Mouse (Mus musculus) forebrain, embryonic 16.5 days (tissue): ENCODE results near the gene Slc9a2. TPM values are rescaled to one million over a fixed set of nuclear protein-coding genes. Genes with fewer than 3 reads are reported as not detected.
"Not testable (repeated sequence)": the region's sequence is repeated elsewhere in the genome, so short reads cannot be mapped to it uniquely, and the experiment has no call there.

Source experiments
- ATAC-seq: fragments of 200-750 bp; cut with Nextera tagmentation; 2 replicates; pipeline ENCODE4 v1.8.0; 2017; ENCODE audit warnings: mild to moderate bottlenecking, moderate library complexity
- H3K27ac ChIP-seq: fragments of 300-500 bp; sonication (generic); 2 replicates; pipeline ENCODE4 v1.5.1; 2014; ENCODE audit warnings: low read length, control low read depth
- H3K27me3 ChIP-seq: fragments of 300-500 bp; sonication (generic); replicated peaks from 2 replicates; pipeline ENCODE4 v1.6.1; 2014; ENCODE audit warnings: low read length; ENCODE audit not compliant: control insufficient read depth, insufficient read depth
- H3K36me3 ChIP-seq: fragments of 300-500 bp; sonication (generic); 2 replicates; pipeline ENCODE4 v1.6.1; 2014; ENCODE audit not compliant: control insufficient read depth, insufficient read depth
- H3K4me1 ChIP-seq: fragments of 300-500 bp; sonication (generic); replicated peaks from 2 replicates; pipeline ENCODE4 v1.6.1; 2014; ENCODE audit warnings: low read length; ENCODE audit not compliant: control insufficient read depth, insufficient read depth
- H3K4me2 ChIP-seq: fragments of 300-500 bp; sonication (generic); 2 replicates; pipeline ENCODE4 v1.6.1; 2014; ENCODE audit warnings: mild to moderate bottlenecking, low read length, control low read depth
- H3K4me3 ChIP-seq: fragments of 300-500 bp; sonication (generic); replicated peaks from 2 replicates; pipeline ENCODE4 v1.5.1; 2014; ENCODE audit warnings: mild to moderate bottlenecking, low read length, control low read depth
- H3K9ac ChIP-seq: fragments of 300-500 bp; sonication (generic); replicated peaks from 2 replicates; pipeline ENCODE4 v1.6.1; 2014; ENCODE audit warnings: low read depth, low read length, control low read depth
- H3K9me3 ChIP-seq: fragments of 300-500 bp; sonication (generic); 2 replicates; pipeline ENCODE4 v1.6.1; 2016; ENCODE audit warnings: low read length; ENCODE audit not compliant: control insufficient read depth
- WGBS: fragments of 180-500 bp; shearing (Covaris S2); extraction: QIAGEN DNeasy Blood & Tissue Kit; methylation state at CpG from one replicate; pipeline ENCODE4 v1.1.7; 2014; 5-methylcytosine and 5-hydroxymethylcytosine counted together
- polyA plus RNA-seq: library from polyadenylated mRNA; unstranded; fragments of >200 nt; fragmentation: Nextera tagmentation; extraction: Ambion mirVana; gene quantifications from 2 replicates; pipeline ENCODE4 v1.2.1, GENCODE M21; 2015

Gene Slc9a2
- polyA plus RNA-seq, 1 experiment from 2014 or later, result 0.18 TPM

DNA sequence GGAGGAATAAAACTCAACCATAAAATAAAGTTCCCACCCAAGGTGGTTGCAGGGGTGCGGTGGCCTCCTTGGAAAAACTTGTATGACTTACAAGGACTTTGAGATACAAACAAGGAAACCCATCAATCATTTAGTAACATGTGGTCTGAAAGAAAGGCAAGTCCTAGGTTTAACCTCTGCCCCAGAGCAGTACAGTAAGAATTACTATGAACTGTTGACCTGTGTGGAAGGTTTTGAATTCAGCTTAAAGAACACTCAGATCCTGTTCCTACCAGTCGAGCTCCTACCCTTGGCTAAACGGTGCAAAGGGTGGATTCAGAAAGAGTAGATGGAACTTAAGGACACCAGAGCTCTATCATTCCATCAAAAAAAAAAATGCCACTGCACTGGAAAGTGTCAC, 16.1 kb downstream of the Slc9a2 start:
- H3K9me3 ChIP-seq, result no peaks in the 10 kb centered on the region
- no peaks in the 10 kb centered on the region for H3K36me3 ChIP-seq
- 98% methylated on average over 3 of the region's 3 CpGs for WGBS
- H3K9ac ChIP-seq, result no peak overlapping the region
- H3K27me3 ChIP-seq, result no peaks in the 10 kb centered on the region
- no peak for ATAC-seq
- H3K27ac ChIP-seq, result no peak overlapping the region
- H3K4me2 ChIP-seq, result no peak overlapping the region
- no peaks in the 10 kb centered on the region for H3K4me1 ChIP-seq
- no peak overlapping the region for H3K4me3 ChIP-seq

DNA sequence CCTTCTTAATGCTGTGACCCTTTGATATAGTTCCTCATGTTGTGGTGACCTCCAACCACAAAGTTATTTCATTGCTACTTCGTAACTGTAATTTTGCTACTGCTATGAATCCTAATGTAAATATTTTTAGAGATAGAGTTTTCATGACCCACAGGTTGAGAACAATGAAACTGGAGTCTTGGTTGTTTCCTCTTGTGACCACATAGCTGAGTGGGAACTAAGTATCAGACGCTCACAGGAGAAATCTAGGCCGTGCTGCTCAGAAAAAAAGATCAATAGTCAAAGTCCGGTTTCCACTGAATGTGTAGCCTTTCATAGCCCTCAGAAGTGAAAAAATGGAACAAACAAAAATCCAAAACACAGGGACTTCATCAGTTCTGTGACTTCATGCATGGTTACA, 24.7 kb downstream of the Slc9a2 start:
- Histone ChIP-seq H3K27ac (no peak overlapping the region), H3K36me3 (no peaks in the 10 kb centered on the region), H3K27me3 (no peaks in the 10 kb centered on the region), H3K9me3 (no peaks in the 10 kb centered on the region), H3K4me3 (no peak overlapping the region), H3K9ac (no peak overlapping the region), H3K4me2 (no peak overlapping the region), H3K4me1 (no peaks in the 10 kb centered on the region)
- 88% methylated on average over 4 of the region's 4 CpGs for WGBS
- ATAC-seq, result no peak

DNA sequence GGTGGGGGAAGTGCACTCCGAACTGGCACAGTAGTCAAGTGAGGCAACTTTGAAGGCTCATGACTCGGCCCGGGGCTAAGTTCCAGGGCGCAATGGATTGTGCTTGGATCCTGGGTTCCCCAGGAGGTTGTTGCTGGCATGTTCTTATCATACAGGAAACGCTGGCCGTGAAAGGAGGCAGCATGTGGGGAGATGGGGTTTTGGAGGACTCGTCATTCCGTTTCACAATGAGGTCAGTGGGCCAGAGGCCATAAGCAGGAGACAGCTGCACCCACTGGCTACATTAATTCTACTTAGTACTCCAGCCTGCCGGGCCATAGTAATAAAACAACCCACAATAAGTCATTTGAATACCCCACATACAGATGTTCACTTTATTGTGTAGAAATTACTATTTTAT, 34.6 kb downstream of the Slc9a2 start:
- WGBS, result 89% methylated on average over 9 of the region's 9 CpGs
- no peak for ATAC-seq
- Histone ChIP-seq H3K4me3 (no peak overlapping the region), H3K9ac (no peak overlapping the region), H3K27me3 (no peaks in the 10 kb centered on the region), H3K4me2 (no peak overlapping the region), H3K36me3 (no peaks in the 10 kb centered on the region), H3K4me1 (no peaks in the 10 kb centered on the region), H3K27ac (no peak overlapping the region), H3K9me3 (no peaks in the 10 kb centered on the region)

DNA sequence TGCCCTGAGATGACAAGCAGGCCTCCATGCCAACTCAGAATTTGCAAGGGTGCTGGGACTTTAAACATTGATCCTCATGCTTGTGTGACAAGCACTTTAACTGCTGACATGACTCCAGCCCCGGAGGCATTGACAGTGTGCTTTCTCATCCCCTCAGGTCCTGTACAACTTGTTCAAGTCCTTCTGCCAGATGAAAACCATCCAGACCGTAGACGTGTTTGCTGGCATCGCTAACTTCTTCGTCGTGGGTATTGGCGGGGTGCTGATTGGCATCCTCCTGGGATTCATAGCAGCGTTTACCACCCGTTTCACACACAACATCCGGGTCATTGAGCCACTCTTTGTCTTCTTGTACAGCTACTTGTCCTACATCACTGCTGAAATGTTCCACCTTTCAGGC, 45.7 kb downstream of the Slc9a2 start:
- no peak overlapping the region for H3K27ac ChIP-seq
- H3K4me3 ChIP-seq, result no peak overlapping the region
- no peaks in the 10 kb centered on the region for H3K36me3 ChIP-seq
- ATAC-seq, result no peak
- no peak overlapping the region for H3K4me2 ChIP-seq
- WGBS, result 76% methylated on average over 10 of the region's 10 CpGs
- H3K9ac ChIP-seq, result no peak overlapping the region
- no peaks in the 10 kb centered on the region for H3K9me3 ChIP-seq
- H3K4me1 ChIP-seq, result no peaks in the 10 kb centered on the region
- no peaks in the 10 kb centered on the region for H3K27me3 ChIP-seq

DNA sequence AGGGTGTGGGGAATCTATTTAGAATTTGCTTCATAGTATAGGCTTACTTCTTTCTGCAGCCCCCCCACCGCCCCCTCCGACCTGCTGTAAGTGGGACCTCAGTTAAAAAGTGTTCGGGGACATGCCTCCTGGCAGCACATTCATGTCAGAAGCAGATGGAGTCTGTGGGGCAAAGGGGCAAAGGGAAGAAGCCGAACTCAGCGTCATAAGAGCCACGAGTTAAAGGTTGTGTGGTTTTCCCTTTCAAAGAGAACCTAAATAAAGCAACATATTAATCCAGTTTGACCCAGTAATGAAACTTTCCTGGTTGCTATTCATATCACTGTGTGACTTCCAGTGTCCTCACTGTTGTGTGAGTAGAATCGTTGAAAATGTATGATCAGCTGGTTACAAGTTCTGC, 47.0 kb downstream of the Slc9a2 start:
- H3K27me3 ChIP-seq, result no peaks in the 10 kb centered on the region
- H3K36me3 ChIP-seq, result no peaks in the 10 kb centered on the region
- WGBS, result 87% methylated on average over 7 of the region's 7 CpGs
- H3K4me3 ChIP-seq, result no peak overlapping the region
- no peaks in the 10 kb centered on the region for H3K4me1 ChIP-seq
- no peak for ATAC-seq
- H3K27ac ChIP-seq, result no peak overlapping the region
- no peak overlapping the region for H3K9ac ChIP-seq
- no peaks in the 10 kb centered on the region for H3K9me3 ChIP-seq
- H3K4me2 ChIP-seq, result no peak overlapping the region

DNA sequence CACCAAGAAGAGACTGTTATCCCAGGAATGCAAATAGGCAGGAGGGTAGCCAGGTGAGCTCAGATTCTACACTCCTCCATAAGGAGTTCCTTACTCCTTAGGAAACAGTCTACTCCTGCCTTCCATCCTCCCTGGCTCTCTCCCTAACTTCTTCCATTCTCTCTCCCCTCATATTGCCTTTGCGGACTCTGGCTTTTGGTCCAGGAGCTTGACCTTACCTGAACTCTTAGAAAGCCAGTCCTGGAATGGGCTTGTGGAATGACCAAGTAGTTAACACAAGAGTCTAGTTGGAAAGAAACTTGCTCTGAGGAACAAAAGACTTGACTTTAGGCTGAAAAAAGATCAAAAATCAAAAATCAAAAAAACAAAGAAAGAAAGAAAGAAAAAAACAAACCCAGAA, 48.3 kb downstream of the Slc9a2 start:
- H3K4me3 ChIP-seq, result no peak overlapping the region
- no peak overlapping the region for H3K4me2 ChIP-seq
- no peak overlapping the region for H3K27ac ChIP-seq
- H3K36me3 ChIP-seq, result no peaks in the 10 kb centered on the region
- H3K27me3 ChIP-seq, result no peaks in the 10 kb centered on the region
- no peaks in the 10 kb centered on the region for H3K9me3 ChIP-seq
- WGBS, result 100% methylated on average over 1 of the region's 1 CpGs
- H3K4me1 ChIP-seq, result no peaks in the 10 kb centered on the region
- no peak for ATAC-seq
- no peak overlapping the region for H3K9ac ChIP-seq

DNA sequence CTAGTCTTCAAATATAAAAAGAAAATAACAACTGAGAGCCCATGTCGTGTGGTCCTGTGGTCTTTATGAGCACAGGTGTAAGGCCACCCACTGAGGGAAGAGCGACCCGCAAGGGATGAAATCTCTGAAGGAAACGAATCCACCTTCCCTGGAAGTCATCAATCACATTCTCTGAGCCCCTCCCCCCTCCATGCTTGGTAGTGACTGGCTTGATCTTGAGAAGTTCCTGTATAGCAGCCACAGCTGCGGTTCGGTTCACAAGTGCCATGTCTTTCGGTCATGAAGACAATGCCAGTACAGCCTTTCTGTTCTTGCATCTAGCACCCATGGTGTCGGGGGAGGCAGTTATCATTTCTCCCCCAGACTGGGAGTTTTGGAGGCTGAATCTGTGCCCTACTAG, 57.3 kb downstream of the Slc9a2 start:
- 88% methylated on average over 8 of the region's 8 CpGs for WGBS
- Histone ChIP-seq H3K27ac (no peak overlapping the region), H3K4me3 (no peak overlapping the region), H3K9me3 (no peaks in the 10 kb centered on the region), H3K9ac (no peak overlapping the region), H3K4me2 (no peak overlapping the region), H3K36me3 (no peaks in the 10 kb centered on the region), H3K27me3 (no peaks in the 10 kb centered on the region), H3K4me1 (no peaks in the 10 kb centered on the region)
- ATAC-seq, result no peak

DNA sequence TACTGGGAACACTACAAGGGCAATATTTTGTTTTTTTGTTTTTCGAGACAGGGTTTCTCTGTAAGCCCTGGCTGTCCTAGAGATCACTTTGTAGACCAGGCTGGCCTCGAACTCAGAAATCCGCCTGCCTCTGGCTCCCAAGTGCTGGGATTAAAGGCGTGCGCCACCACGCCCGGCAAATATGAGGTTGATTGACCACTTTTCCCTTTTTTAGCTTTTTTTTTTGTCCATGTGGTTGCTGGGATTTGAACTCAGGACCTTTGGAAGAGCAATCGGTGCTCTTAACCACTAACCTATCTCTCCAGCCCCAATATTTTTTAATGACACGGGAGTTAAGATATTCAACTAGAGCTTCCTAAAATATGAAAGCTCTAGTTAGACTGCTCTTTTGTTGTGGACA, 57.9 kb downstream of the Slc9a2 start:
- not testable (repeated sequence) for ATAC-seq, H3K27me3 ChIP-seq, H3K27ac ChIP-seq, H3K9me3 ChIP-seq, H3K36me3 ChIP-seq, H3K9ac ChIP-seq, H3K4me3 ChIP-seq, H3K4me1 ChIP-seq, H3K4me2 ChIP-seq
- WGBS, result 94% methylated on average over 9 of the region's 9 CpGs

DNA sequence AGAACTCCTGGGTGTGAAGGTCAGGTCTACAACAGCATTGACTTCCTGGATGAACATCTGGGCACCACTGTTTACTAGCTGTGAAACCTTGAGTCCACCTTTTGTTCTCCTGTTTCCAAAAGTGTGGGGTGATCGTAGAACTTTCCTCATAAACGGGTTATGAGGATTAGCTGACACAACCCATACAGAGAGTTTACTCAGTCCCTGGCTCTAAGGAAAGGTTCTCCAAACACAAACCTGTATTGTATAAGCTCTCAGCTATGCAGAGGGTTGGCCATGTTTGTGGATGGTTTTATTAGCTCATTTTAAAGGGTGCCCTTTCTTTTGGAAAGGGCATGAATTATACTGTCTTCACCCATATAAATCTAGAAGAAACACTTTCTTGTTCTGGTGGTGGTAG, 60.4 kb downstream of the Slc9a2 start:
- H3K27ac ChIP-seq, result no peak overlapping the region
- H3K36me3 ChIP-seq, result no peaks in the 10 kb centered on the region
- 88% methylated on average over 2 of the region's 2 CpGs for WGBS
- no peaks in the 10 kb centered on the region for H3K27me3 ChIP-seq
- no peak overlapping the region for H3K9ac ChIP-seq
- no peaks in the 10 kb centered on the region for H3K4me1 ChIP-seq
- H3K9me3 ChIP-seq, result no peaks in the 10 kb centered on the region
- H3K4me2 ChIP-seq, result no peak overlapping the region
- no peak overlapping the region for H3K4me3 ChIP-seq
- ATAC-seq, result no peak

DNA sequence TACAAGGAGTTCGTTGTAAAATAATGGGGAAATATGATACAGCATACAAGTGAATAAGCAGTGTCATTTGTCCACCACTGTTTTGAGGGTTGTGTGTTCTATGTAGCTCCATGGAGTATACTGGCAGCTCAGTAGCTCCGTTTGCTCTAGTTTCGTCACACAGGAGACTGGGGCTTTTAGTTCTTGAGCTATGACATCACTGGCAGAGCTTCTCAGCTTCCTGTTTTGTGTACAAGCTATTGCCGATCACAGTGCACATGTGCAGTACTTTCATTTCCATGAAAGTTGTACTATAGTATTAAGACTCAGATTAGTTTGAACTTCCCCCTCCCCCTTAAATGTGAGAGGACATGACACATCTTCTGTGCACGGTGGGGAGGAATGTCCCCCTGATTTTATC, 65.7 kb downstream of the Slc9a2 start:
- no peak for ATAC-seq
- Histone ChIP-seq H3K9ac (no peak overlapping the region), H3K4me1 (no peaks in the 10 kb centered on the region), H3K4me2 (no peak overlapping the region), H3K4me3 (no peak overlapping the region), H3K27ac (no peak overlapping the region), H3K27me3 (no peaks in the 10 kb centered on the region), H3K9me3 (no peaks in the 10 kb centered on the region), H3K36me3 (no peaks in the 10 kb centered on the region)
- WGBS, result 83% methylated on average over 5 of the region's 5 CpGs
